Mouse (Mus musculus) cortical plate, adult 2 months (tissue): ENCODE data around the gene Tbx3.

Experiments
- CTCF ChIP-seq: fragments of 200-500 bp; IDR thresholded peaks from 2 replicates; pipeline ENCODE4 v1.5.1; 2011; ENCODE audit warnings: mild to moderate bottlenecking, control low read depth, low read length; ENCODE audit not compliant: insufficient read depth; ENCODE audit errors: extremely low read depth
- POLR2A ChIP-seq: fragments of 200-500 bp; IDR thresholded peaks from 2 replicates; pipeline ENCODE4 v1.6.1; 2011; ENCODE audit warnings: mild to moderate bottlenecking, low read length, control low read depth; ENCODE audit not compliant: insufficient read depth; ENCODE audit errors: extremely low read depth

GRCm38 (mm10) chr5:119661474-119661873 is 9.0 kb upstream of the Tbx3 start:
- TF ChIP-seq CTCF: no peak
- no peak for TF ChIP-seq POLR2A
